In the genomic region with DNA sequence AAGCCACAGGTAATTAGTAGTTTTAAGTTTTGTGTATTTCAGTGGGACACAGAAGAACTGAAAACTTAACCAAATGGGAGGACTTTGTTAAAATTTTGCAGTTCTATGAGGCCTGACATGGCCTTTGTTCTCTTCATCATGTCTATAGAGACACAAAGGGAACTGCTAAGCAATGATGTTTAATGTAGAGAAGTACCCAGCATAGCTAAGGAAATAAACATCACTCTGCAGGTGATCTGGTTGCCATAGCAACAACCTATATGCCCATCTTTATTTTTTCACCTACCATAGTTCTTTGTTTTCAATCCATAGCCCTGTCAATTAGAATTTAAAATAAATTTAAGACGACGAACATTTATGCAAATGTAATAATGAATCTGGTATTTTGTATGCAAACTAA, we compare ENCODE assay signal across 22 mouse cellular contexts.
DNase-seq lines count a peak whose midpoint lies in the region; ATAC-seq and TF ChIP-seq lines count a peak whose summit lies in the region.
"Had no signal": no experiment of that assay in that cellular context is flagged by ENCODE, and none has a peak within 500 bp of the region (broad histone marks: within the 10 kb centered on the region; RNA-seq: fewer than 3 reads in every experiment).

No protein-coding gene starts in this region.

- no peak overlapping the region for H3K9ac ChIP-seq in midbrain, embryonic 15.5 days
- no peak overlapping the region for H3K9ac ChIP-seq in midbrain, embryonic 11.5 days (ENCODE audit: low read length)
- H3K9ac ChIP-seq in midbrain, postnatal 0 days (replicated peaks; ENCODE audit: low read length, poor library complexity, severe bottlenecking) = no peak overlapping the region
- H3K9ac ChIP-seq: embryonic facial prominence, embryonic 13.5 days; embryonic facial prominence, embryonic 15.5 days; forebrain, embryonic 12.5 days had no signal

- H3K27ac ChIP-seq in midbrain, embryonic 15.5 days = no peak overlapping the region
- no peak overlapping the region for H3K27ac ChIP-seq in midbrain, embryonic 11.5 days (ENCODE audit: low read depth, low read length)
- no peak overlapping the region for H3K27ac ChIP-seq in midbrain, postnatal 0 days (ENCODE audit: low read depth, low read length)
- H3K27ac ChIP-seq: embryonic facial prominence, embryonic 13.5 days; embryonic facial prominence, embryonic 15.5 days; forebrain, embryonic 10.5 days; forebrain, embryonic 12.5 days had no signal

- TF ChIP-seq CTCF in brain, embryonic 14.5 days (IDR thresholded peaks at IDR 0.05; ENCODE audit: borderline replicate concordance, extremely low read depth, insufficient read depth, insufficient read length) = no peak
- TF ChIP-seq CTCF in midbrain, postnatal 0 days (IDR thresholded peaks at IDR 0.05) = no peak

- no peak overlapping the region for H3K4me3 ChIP-seq in midbrain, embryonic 15.5 days
- H3K4me3 ChIP-seq in midbrain, embryonic 11.5 days (ENCODE audit: low read depth, low read length) = no peak overlapping the region
- no peak overlapping the region for H3K4me3 ChIP-seq in midbrain, postnatal 0 days (ENCODE audit: low read depth, low read length)
- H3K4me3 ChIP-seq: embryonic facial prominence, embryonic 13.5 days; embryonic facial prominence, embryonic 15.5 days; erythroblast, embryonic 14.5 days; forebrain, embryonic 10.5 days; forebrain, embryonic 12.5 days had no signal

- no peaks in the 10 kb centered on the region for H3K27me3 ChIP-seq in midbrain, embryonic 15.5 days (replicated peaks)
- H3K27me3 ChIP-seq in midbrain, embryonic 11.5 days (ENCODE audit: control insufficient read depth, insufficient read depth, low read length) = no peaks in the 10 kb centered on the region
- no peaks in the 10 kb centered on the region for H3K27me3 ChIP-seq in midbrain, postnatal 0 days (ENCODE audit: insufficient read depth, low read length)
- H3K27me3 ChIP-seq: embryonic facial prominence, embryonic 13.5 days; embryonic facial prominence, embryonic 15.5 days; forebrain, embryonic 12.5 days had no signal

- H3K4me1 ChIP-seq in midbrain, embryonic 15.5 days = no peaks in the 10 kb centered on the region
- no peaks in the 10 kb centered on the region for H3K4me1 ChIP-seq in midbrain, embryonic 11.5 days (ENCODE audit: control insufficient read depth, insufficient read depth, low read length)
- H3K4me1 ChIP-seq in midbrain, postnatal 0 days (ENCODE audit: insufficient read depth, low read length) = no peaks in the 10 kb centered on the region
- H3K4me1 ChIP-seq: forebrain, embryonic 10.5 days; forebrain, embryonic 12.5 days had no signal

- H3K9me3 ChIP-seq in midbrain, embryonic 15.5 days = no peaks in the 10 kb centered on the region
- no peaks in the 10 kb centered on the region for H3K9me3 ChIP-seq in midbrain, embryonic 11.5 days (ENCODE audit: control insufficient read depth, low read length)
- H3K9me3 ChIP-seq in midbrain, postnatal 0 days (ENCODE audit: low read length) = no peaks in the 10 kb centered on the region
- H3K9me3 ChIP-seq: embryonic facial prominence, embryonic 13.5 days; embryonic facial prominence, embryonic 15.5 days; forebrain, embryonic 10.5 days; forebrain, embryonic 12.5 days had no signal

- no peak for DNase-seq in midbrain, embryonic 11.5 days (ENCODE audit: low spot score, missing footprints)
- peak; percentile 25 for DNase-seq in brain, embryonic 14.5 days (ENCODE audit: low read depth)
- peak; percentile 5 for DNase-seq in midbrain, postnatal 0 days (ENCODE audit: low spot score)
- DNase-seq: adrenal gland, adult 2 months; adrenal gland, postnatal 10 days; adrenal gland, postnatal 25 days; cerebellum, adult 11 months; cerebellum, adult 18-20 months; cerebellum, adult 8-10 months; cerebellum, adult 9-11 months; cerebellum, postnatal 14 days; cerebellum, postnatal 36 days; embryo, embryonic 11 days had no signal

- H3K4me2 ChIP-seq in midbrain, embryonic 15.5 days = no peak overlapping the region
- H3K4me2 ChIP-seq in midbrain, embryonic 11.5 days = no peak overlapping the region
- no peak overlapping the region for H3K4me2 ChIP-seq in midbrain, postnatal 0 days (ENCODE audit: low read depth, low read length, poor library complexity, severe bottlenecking)
- H3K4me2 ChIP-seq: embryonic facial prominence, embryonic 13.5 days; embryonic facial prominence, embryonic 15.5 days; forebrain, embryonic 12.5 days had no signal

- TF ChIP-seq POLR2A in brain, embryonic 14.5 days (IDR thresholded peaks at IDR 0.05; ENCODE audit: borderline replicate concordance, extremely low read depth, insufficient read depth, insufficient read length, poor library complexity, severe bottlenecking) = no peak

- ATAC-seq in midbrain, embryonic 15.5 days (replicated peaks) = 0 out of 2 replicates have a peak, but pooled peaks have one; percentile 71
- ATAC-seq in midbrain, embryonic 11.5 days (ENCODE audit: low FRiP score) = no peak
- ATAC-seq in midbrain, postnatal 0 days (ENCODE audit: low FRiP score) = no peak
- no peak for ATAC-seq in cerebellum, adult (ENCODE audit: insufficient number of reproducible peaks, low FRiP score, low TSS enrichment)
- ATAC-seq: forebrain, embryonic 14.5 days; forebrain, embryonic 16.5 days had no signal

- WGBS in midbrain, embryonic 15.5 days = 78% methylated on average over 2 of the region's 2 CpGs
- WGBS in midbrain, embryonic 11.5 days = 80% methylated on average over 2 of the region's 2 CpGs
- 57% methylated on average over 2 of the region's 2 CpGs for WGBS in midbrain, postnatal 0 days

- H3K36me3 ChIP-seq in midbrain, embryonic 15.5 days (replicated peaks) = no peaks in the 10 kb centered on the region
- no peaks in the 10 kb centered on the region for H3K36me3 ChIP-seq in midbrain, embryonic 11.5 days (ENCODE audit: control insufficient read depth, insufficient read depth, low read length)
- H3K36me3 ChIP-seq in midbrain, postnatal 0 days (ENCODE audit: insufficient read depth, low read length) = no peaks in the 10 kb centered on the region
- H3K36me3 ChIP-seq: embryonic facial prominence, embryonic 13.5 days; embryonic facial prominence, embryonic 15.5 days; forebrain, embryonic 10.5 days; forebrain, embryonic 12.5 days had no signal
